Mouse (Mus musculus): ENCODE measurements around the gene Prr19.

DNA sequence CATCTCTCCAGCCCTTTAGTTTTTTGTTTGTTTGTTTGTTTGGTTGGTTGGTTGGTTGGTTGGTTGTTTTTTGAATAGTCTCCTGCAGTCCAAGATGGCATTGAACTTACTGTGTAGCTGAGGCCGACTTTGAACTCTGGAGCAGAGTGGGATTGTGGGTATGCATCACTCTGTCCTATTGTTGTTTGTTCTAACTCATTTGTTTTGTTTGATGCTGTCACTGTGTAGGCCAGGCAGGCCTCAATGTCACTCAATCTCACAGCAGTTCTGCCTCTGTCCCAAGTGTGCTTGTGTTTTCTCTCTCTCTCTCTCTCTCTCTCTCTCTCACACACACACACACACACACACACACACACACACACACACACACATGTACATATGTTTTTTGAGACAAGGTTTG lies 39.3 kb upstream of the Prr19 start:
- TF ChIP-seq EP300 (IDR thresholded peaks at IDR 0.05; ENCODE audit: low read depth) (no peak), CTCF (IDR thresholded peaks at IDR 0.05; ENCODE audit: low read depth) (no peak)
